Mouse (Mus musculus): ENCODE measurements around the gene Plpp4.

DNA sequence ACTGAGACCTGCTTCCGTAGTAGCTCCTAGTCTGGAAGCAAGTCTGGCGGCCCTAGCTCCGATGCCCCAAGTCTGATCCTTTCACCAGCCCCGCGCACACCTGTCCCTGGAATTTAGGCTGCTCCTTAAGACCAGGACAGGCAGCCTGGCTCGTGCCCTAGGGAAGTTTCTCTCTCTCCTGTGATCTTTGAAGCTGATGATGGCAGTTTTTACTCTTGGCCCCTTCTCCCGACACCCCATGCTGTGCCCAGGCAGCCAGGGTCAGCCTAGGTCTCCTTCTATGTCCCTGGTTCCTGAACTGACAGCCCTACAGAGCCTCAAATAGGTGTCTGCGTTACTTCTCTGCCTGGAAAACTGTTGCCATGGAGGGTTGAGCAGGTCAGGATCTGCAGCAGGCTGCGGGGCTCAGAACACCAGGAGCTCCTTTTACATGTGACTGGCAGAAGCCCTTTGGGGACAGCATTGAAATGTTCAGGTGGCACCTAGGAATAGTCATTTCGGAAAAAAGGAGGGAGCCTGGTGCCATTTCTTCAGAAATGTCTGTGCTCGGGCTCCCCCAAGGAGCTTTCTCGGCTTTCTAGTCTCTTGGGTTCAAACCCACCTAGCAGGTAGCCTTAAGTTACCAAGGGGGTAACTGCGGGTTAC is 665 bp downstream of the Plpp4 start:
- TF ChIP-seq POLR2A (IDR thresholded peaks at IDR 0.05; ENCODE audit: borderline replicate concordance, extremely low read depth, insufficient read depth, insufficient read length, poor library complexity, severe bottlenecking) = no peak
- no peak for TF ChIP-seq CTCF (IDR thresholded peaks at IDR 0.05; ENCODE audit: borderline replicate concordance, extremely low read depth, insufficient read depth, insufficient read length)

All from brain, embryonic 14.5 days (tissue).